Mouse (Mus musculus) ES-Bruce4 (cell line): ENCODE data around the gene Pdzk1ip1. TPM values are rescaled to one million over a fixed set of nuclear protein-coding genes. Genes with fewer than 3 reads are reported as not detected.
A peak's percentile ranks its signal among the peaks of the same experiment; 100 is the strongest.

Experiments used
- H3K27ac ChIP-seq: 2 replicates; pipeline ENCODE4 v1.5.1; 2012; ENCODE audit warnings: low read length, inconsistent platforms; ENCODE audit not compliant: insufficient read depth
- H3K27me3 ChIP-seq: 2 replicates; pipeline ENCODE4 v1.6.1; 2012; ENCODE audit warnings: mild to moderate bottlenecking, low read length, inconsistent platforms; ENCODE audit not compliant: control insufficient read depth, poor library complexity, insufficient read depth, severe bottlenecking
- H3K36me3 ChIP-seq: 2 replicates; pipeline ENCODE4 v1.6.1; 2012; ENCODE audit warnings: inconsistent platforms, mild to moderate bottlenecking, low read length, moderate library complexity; ENCODE audit not compliant: control insufficient read depth, poor library complexity, insufficient read depth, severe bottlenecking
- H3K4me1 ChIP-seq: one replicate; pipeline ENCODE4 v1.8.1; 2011; ENCODE audit warnings: low read length; ENCODE audit not compliant: control insufficient read depth, insufficient read depth
- H3K4me3 ChIP-seq: 2 replicates; pipeline ENCODE4 v1.5.1; 2011; ENCODE audit warnings: low read depth, mild to moderate bottlenecking, low read length
- H3K9ac ChIP-seq: 2 replicates; pipeline ENCODE4 v1.6.1; 2012; ENCODE audit warnings: low read depth, mild to moderate bottlenecking, inconsistent platforms; ENCODE audit not compliant: poor library complexity, severe bottlenecking
- H3K9me3 ChIP-seq: replicated peaks from 2 replicates; pipeline ENCODE4 v1.6.1; 2012; ENCODE audit warnings: mild to moderate bottlenecking, low read length, inconsistent platforms; ENCODE audit not compliant: control insufficient read depth, poor library complexity, insufficient read depth, severe bottlenecking
- CTCF ChIP-seq: IDR thresholded peaks from one replicate; pipeline ENCODE4 v1.8.1; 2011; ENCODE audit warnings: low read depth, low read length
- EP300 ChIP-seq: IDR thresholded peaks from 2 replicates; pipeline ENCODE4 v1.6.1; 2011; ENCODE audit warnings: low read depth, low read length; ENCODE audit not compliant: insufficient read depth
- POLR2A ChIP-seq: IDR thresholded peaks from one replicate; pipeline ENCODE4 v1.8.1; 2011; ENCODE audit warnings: low read length; ENCODE audit not compliant: insufficient read depth
- polyA plus RNA-seq: library from polyadenylated mRNA; stranded (reverse); fragments of >200 nt; gene quantifications from 2 replicates; pipeline ENCODE4 v1.2.4, GENCODE M21; 2011; ENCODE audit warnings: low read depth; ENCODE audit not compliant: missing spikeins, insufficient read depth, insufficient read length

Pdzk1ip1 gene
- polyA plus RNA-seq, 1 experiment, result 4.7 TPM

DNA sequence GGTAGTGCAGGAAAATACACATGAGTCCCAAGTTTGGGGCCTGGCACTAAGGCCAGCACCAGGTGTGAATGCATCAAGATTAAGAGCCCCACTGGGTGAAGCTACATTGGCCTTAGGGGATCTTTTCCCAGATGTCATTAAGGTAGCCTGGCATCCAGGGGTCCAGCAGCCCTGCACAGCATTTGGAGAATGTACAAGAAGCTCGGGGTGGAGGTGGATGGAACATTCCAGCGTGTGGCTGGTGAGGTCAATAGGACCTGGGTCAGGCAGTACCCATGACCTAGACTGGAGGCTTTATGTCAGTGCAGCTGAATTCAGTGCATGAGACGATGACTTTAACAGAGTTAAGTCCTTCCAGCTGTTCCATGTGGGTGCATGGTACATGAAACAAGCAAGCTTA, 3.3 kb downstream of the Pdzk1ip1 start:
- no peak overlapping the region for H3K4me3 ChIP-seq
- TF ChIP-seq POLR2A (no peak), CTCF (no peak), EP300 (no peak)
- H3K9me3 ChIP-seq, result no peaks in the 10 kb centered on the region
- no peaks in the 10 kb centered on the region for H3K27me3 ChIP-seq
- peaks cover 2% of the 10 kb centered on the region for H3K4me1 ChIP-seq
- no peak overlapping the region for H3K9ac ChIP-seq
- no peak overlapping the region for H3K27ac ChIP-seq
- no peaks in the 10 kb centered on the region for H3K36me3 ChIP-seq

DNA sequence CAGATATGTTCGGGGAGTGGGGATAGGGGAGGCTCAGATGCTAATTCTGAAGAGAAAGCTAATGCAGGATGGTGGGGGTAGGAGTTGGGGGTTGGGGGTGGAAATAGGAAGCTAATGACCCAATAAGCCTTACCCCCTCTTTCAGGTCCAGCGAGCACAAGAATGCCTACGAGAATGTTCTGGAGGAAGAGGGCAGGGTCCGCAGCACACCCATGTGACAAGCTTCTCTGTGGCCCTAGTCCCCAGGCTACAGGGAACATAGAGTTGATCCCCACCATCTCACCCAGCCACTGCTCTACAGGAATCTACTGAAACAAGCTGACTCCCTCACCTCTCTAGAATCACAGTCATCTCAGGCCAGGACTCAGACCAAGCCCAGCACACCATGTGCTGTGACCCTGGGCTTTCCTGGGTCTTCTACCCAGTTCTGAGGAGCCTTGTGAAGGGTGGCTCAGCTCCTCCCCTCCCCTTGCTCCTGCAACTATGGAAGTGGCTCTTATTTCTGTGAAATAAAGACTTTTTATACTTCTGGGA, 4.9 kb downstream of the Pdzk1ip1 start:
- no peak for TF ChIP-seq EP300
- TF ChIP-seq CTCF, result no peak
- no peak for TF ChIP-seq POLR2A
- no peak overlapping the region for H3K27ac ChIP-seq
- no peaks in the 10 kb centered on the region for H3K36me3 ChIP-seq
- no peaks in the 10 kb centered on the region for H3K9me3 ChIP-seq
- H3K9ac ChIP-seq, result no peak overlapping the region
- H3K4me3 ChIP-seq, result no peak overlapping the region
- no peaks in the 10 kb centered on the region for H3K27me3 ChIP-seq
- no peaks in the 10 kb centered on the region for H3K4me1 ChIP-seq

DNA sequence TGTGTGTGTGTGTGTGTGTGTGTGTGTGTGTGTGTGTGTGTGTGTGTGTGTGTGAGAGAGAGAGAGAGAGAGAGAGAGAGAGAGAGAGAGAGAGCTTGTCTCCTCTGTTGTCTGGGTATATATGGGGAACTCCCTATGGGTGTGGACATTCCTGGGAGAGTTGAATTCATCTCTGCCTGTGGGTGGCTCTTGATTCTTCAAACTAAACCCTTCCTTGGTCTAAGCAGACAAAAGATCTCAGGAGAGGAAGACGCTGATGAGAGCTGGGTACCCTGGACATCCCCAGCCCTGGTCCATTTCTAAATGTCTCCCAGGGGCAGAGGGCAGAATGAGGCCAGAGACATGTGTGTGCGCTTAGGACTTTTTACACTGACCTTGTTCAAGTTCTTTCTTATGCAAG, 5.5 kb downstream of the Pdzk1ip1 start:
- Histone ChIP-seq H3K36me3 (no peaks in the 10 kb centered on the region), H3K9ac (no peak overlapping the region), H3K4me1 (no peaks in the 10 kb centered on the region), H3K27ac (no peak overlapping the region), H3K9me3 (no peaks in the 10 kb centered on the region), H3K27me3 (no peaks in the 10 kb centered on the region), H3K4me3 (no peak overlapping the region)
- TF ChIP-seq POLR2A (no peak), EP300 (no peak), CTCF (no peak)

DNA sequence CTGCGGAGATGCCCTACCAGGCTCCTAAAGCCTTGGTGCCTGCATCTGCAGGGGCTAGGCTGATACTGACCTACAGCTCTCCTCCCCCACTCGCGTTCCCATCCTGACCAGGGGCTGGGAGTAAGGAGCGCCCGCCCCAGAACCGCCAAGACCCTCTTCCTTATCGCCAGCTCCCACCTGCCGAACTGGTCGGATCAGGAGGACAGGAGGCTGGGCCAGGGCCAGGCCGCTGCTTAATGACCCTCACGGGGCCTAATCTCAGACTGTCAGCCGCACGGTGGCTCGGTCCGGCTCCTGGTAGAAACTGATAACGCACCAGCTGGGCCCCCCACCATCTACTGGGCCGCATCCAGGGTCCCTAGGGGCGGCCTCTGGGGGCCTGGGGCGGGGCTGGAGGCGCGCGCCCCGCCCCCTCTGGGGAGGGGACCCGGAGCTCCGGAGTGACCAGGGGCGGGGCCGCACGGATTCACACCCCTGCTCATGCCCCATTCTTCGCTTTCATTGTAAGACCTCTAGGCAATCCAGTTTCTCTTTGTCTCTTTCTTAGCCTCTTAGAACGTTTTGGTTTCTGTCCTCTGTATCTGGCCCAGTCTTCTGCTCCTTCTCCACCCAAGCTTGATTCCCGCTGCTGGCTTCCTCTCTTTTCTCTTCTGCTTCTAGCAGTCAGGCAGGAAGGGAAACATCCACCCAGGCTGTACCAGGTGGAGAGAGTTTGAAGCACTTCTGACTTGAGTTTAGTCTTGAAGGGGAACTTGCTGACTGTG, 7.3 kb downstream of the Pdzk1ip1 start:
- Histone ChIP-seq H3K27me3 (no peaks in the 10 kb centered on the region), H3K27ac (0 out of 2 replicates have a peak overlapping the region, but pooled peaks have one; percentile 8), H3K9ac (peak overlapping the region; percentile 50), H3K36me3 (no peaks in the 10 kb centered on the region), H3K4me1 (no peaks in the 10 kb centered on the region), H3K9me3 (no peaks in the 10 kb centered on the region), H3K4me3 (peak overlapping the region; percentile 59)
- TF ChIP-seq EP300, result no peak
- TF ChIP-seq CTCF, result no peak
- TF ChIP-seq POLR2A, result no peak

DNA sequence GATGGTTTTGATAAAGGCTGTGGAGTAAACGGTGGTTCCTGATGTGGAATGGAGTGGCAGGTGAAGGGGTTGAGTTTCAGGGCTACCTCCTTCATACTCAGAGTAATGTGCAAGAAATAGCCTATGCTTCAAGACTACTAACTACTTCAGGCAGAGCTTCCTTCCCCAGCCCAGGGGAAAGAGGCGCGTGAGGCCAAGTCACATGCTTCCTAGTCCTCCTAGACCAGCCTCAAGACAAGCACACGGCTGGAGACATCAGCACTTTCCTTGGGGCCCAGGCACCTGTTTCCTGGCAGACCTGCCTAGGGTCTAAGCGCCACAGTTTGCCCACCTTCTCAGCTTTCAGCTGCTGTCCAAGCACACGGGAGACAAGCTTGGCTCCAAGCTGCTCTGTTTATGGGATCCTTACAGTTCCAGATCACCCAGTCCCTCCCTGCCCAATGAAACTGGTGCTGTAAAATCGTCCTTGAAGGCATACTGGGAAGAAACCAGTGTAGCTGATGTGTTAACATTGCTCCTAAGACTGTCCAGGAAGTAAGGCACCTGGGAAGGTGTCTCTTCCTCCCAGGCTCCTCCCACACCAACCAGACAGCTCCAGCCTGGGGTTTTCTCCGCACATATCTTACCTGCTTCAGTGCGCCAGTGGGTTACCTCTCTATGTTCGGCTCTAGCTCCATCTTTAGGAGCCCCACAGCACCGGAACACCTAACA, 8.1 kb downstream of the Pdzk1ip1 start:
- no peak overlapping the region for H3K9ac ChIP-seq
- no peaks in the 10 kb centered on the region for H3K4me1 ChIP-seq
- no peaks in the 10 kb centered on the region for H3K9me3 ChIP-seq
- H3K36me3 ChIP-seq, result no peaks in the 10 kb centered on the region
- no peak for TF ChIP-seq CTCF
- no peaks in the 10 kb centered on the region for H3K27me3 ChIP-seq
- 0 out of 2 replicates have a peak overlapping the region, but pooled peaks have one; percentile 8 for H3K27ac ChIP-seq
- H3K4me3 ChIP-seq, result no peak overlapping the region

DNA sequence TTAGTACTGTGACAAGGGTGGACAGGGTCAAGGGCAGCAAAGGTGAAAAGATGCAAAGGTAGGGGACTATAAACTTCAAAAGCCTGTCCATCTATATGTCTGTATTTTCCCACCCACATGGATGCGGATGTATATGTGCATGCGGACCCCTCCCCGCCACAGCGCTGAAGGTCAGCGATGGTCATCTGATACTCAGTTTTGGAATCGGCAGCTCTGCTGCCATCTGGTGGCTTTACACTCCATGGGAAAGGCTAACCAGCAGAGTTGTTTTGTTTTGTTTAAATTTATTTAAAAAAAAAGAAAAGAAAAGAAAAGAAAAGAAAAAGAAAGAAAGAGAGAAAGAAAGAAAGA, 8.6 kb downstream of the Pdzk1ip1 start:
- H3K9ac ChIP-seq, result no peak overlapping the region
- no peak overlapping the region for H3K27ac ChIP-seq
- no peaks in the 10 kb centered on the region for H3K4me1 ChIP-seq
- H3K36me3 ChIP-seq, result no peaks in the 10 kb centered on the region
- no peaks in the 10 kb centered on the region for H3K27me3 ChIP-seq
- TF ChIP-seq CTCF (peak; percentile 61), EP300 (no peak)
- H3K9me3 ChIP-seq, result no peaks in the 10 kb centered on the region
- no peak overlapping the region for H3K4me3 ChIP-seq
